Mouse (Mus musculus) heart, postnatal 0 days (tissue): Measurements from ENCODE around the gene Rnf44.

Source experiments
- CTCF ChIP-seq: IDR thresholded peaks from 2 replicates; pipeline ENCODE4 v1.5.1; 2016; ENCODE audit warnings: antibody characterized with exemption, control low read depth, low read depth
- EP300 ChIP-seq: IDR thresholded peaks from 2 replicates; pipeline ENCODE4 v1.6.1; 2016; ENCODE audit warnings: antibody characterized with exemption, low read depth

DNA sequence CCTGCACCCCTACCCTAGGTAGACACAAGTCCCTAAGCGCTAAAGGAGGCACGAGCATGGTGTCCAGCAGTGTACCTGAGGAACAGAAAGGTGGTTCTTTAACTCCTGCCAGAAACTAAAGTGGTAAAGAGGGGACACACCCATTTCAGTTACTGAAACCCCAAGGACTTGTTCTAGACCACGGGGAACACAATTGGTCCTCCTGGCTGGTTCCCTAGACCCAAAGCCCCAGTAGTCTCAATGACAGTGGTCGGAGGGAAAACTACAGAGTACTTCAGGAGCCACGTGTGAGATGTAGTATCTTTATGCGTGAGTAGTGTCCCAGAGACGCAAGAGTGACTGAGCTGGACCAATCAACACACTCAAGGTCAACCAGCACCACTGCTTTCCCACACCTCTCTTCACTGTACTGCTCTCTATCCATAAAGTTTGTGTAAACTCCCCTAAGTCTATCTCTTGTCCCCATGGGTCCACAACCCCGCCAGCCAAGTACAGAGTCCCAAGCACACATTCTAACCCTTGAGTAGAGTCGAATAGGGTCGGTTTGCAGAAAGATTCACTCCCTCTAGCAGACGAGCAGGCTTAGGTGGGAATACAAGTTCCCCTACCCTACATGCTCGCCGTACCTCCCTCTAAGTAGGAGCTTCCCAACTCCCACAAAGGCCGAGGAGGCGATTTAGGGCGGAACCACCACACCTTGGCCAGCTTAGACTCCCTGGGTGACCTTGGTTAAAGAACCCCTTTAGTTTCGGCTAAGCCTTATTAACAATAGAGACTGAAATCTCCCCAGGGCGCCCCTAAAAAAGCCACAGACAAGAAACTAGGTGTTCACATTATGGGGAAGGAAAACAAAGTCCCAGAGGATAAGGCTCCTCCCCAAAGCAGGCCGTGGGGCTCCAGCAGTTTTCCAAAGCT is 7.3 kb downstream of the Rnf44 start:
- TF ChIP-seq CTCF (no peak; the same call in 1 of the 2 replicates), EP300 (no peak)
